Mouse (Mus musculus) G1E (cell line): ENCODE results near the gene Pcsk4.

Source experiments
- CTCF ChIP-seq: IDR thresholded peaks from 2 replicates; pipeline ENCODE4 v1.5.1; 2012; ENCODE audit warnings: low read depth, low read length, inconsistent platforms, mixed read lengths
- GATA1 ChIP-seq: IDR thresholded peaks from 2 replicates; pipeline ENCODE4 v1.6.1; 2012; ENCODE audit warnings: borderline replicate concordance, low read length, inconsistent platforms, mixed read lengths
- GATA2 ChIP-seq: IDR thresholded peaks from 2 replicates; pipeline ENCODE4 v1.6.1; 2012; ENCODE audit warnings: low read depth, low read length, inconsistent platforms, borderline replicate concordance

- no peak for TF ChIP-seq CTCF
- TF ChIP-seq GATA2, result no peak
- TF ChIP-seq GATA1, result no peak
Observed at GRCm38 (mm10) chr10:80298571-80299281, 30.6 kb downstream of the Pcsk4 start.
